Mouse (Mus musculus) erythroblast, embryonic 14.5 days (primary cell): ENCODE data around the gene Fam160a1.

Source experiments
- GATA1 ChIP-seq: IDR thresholded peaks from 2 replicates; pipeline ENCODE4 v1.6.1; 2012; ENCODE audit warnings: low read length, inconsistent platforms, mixed read lengths
- TAL1 ChIP-seq: IDR thresholded peaks from 3 replicates; pipeline ENCODE4 v1.6.1; 2012; ENCODE audit warnings: low read length, inconsistent platforms, mixed read lengths

GRCm38 (mm10) chr3:85652727-85653665 lies 164.1 kb downstream of the Fam160a1 start:
- TF ChIP-seq TAL1, result no peak
- no peak for TF ChIP-seq GATA1
